Mouse (Mus musculus) heart, postnatal 0 days (tissue): Measurements from ENCODE around the gene Zfp758. TPM values are rescaled to one million over a fixed set of nuclear protein-coding genes. Genes with fewer than 3 reads are reported as not detected.
"Not testable (repeated sequence)": the region's sequence is repeated elsewhere in the genome, so short reads cannot be mapped to it uniquely, and the experiment has no call there.

Source experiments
- ATAC-seq: fragments of 200-750 bp; cut with Nextera tagmentation; 2 replicates; pipeline ENCODE4 v1.8.0; 2017; ENCODE audit warnings: low read depth, moderate number of reproducible peaks, moderate library complexity; ENCODE audit not compliant: insufficient read depth
- DNase-seq: peaks from one replicate; pipeline ENCODE4 v3.0.0-alpha.2; 2016; ENCODE audit warnings: low spot score
- H3K27ac ChIP-seq: fragments of 300-500 bp; sonication (generic); 2 replicates; pipeline ENCODE4 v1.5.1; 2014; ENCODE audit warnings: low read depth, mild to moderate bottlenecking
- H3K27me3 ChIP-seq: fragments of 300-500 bp; sonication (generic); 2 replicates; pipeline ENCODE4 v1.6.1; 2014; ENCODE audit warnings: low read length, mixed read lengths; ENCODE audit not compliant: control insufficient read depth, insufficient read depth
- H3K36me3 ChIP-seq: fragments of 300-500 bp; sonication (generic); replicated peaks from 2 replicates; pipeline ENCODE4 v1.6.1; 2014; ENCODE audit warnings: low read length, mixed read lengths; ENCODE audit not compliant: control insufficient read depth, insufficient read depth
- H3K4me1 ChIP-seq: fragments of 300-500 bp; sonication (generic); 2 replicates; pipeline ENCODE4 v1.6.1; 2014; ENCODE audit warnings: antibody characterized with exemption; ENCODE audit not compliant: control insufficient read depth, insufficient read depth
- H3K4me2 ChIP-seq: fragments of 300-500 bp; sonication (generic); 2 replicates; pipeline ENCODE4 v1.6.1; 2014; ENCODE audit warnings: low read depth, mild to moderate bottlenecking, low read length, moderate library complexity
- H3K4me3 ChIP-seq: fragments of 300-500 bp; sonication (generic); 2 replicates; pipeline ENCODE4 v1.5.1; 2014; ENCODE audit warnings: low read depth, low read length
- H3K9ac ChIP-seq: fragments of 300-500 bp; sonication (generic); replicated peaks from 2 replicates; pipeline ENCODE4 v1.6.1; 2014; ENCODE audit warnings: low read depth, low read length, mixed read lengths
- H3K9me3 ChIP-seq: fragments of 300-500 bp; sonication (generic); replicated peaks from 2 replicates; pipeline ENCODE4 v1.6.1; 2016; ENCODE audit warnings: low read length; ENCODE audit not compliant: control insufficient read depth
- CTCF ChIP-seq: IDR thresholded peaks from 2 replicates; pipeline ENCODE4 v1.5.1; 2016; ENCODE audit warnings: antibody characterized with exemption, control low read depth, low read depth
- EP300 ChIP-seq: IDR thresholded peaks from 2 replicates; pipeline ENCODE4 v1.6.1; 2016; ENCODE audit warnings: antibody characterized with exemption, low read depth
- WGBS: fragments of 180-500 bp; shearing (Covaris S2); extraction: QIAGEN DNeasy Blood & Tissue Kit; methylation state at CpG from one replicate; pipeline ENCODE4 v1.1.7; 2014; 5-methylcytosine and 5-hydroxymethylcytosine counted together
- polyA plus RNA-seq: library from polyadenylated mRNA; unstranded; fragments of >200 nt; fragmentation: Nextera tagmentation; extraction: Ambion mirVana; gene quantifications from 2 replicates; pipeline ENCODE4 v1.2.1, GENCODE M21; 2015
- total RNA-seq: library from RNA; depleted of rRNA; stranded (reverse); fragments of >200 nt; gene quantifications from 2 replicates; pipeline ENCODE4 v1.2.3, GENCODE M21; 2014; ENCODE audit warnings: low replicate concordance; rRNA removed

The Zfp758 gene
- total RNA-seq (2.2 and 2.8 TPM in 2 replicates), polyA plus RNA-seq (6.4 and 6.8 TPM in 2 replicates)

DNA sequence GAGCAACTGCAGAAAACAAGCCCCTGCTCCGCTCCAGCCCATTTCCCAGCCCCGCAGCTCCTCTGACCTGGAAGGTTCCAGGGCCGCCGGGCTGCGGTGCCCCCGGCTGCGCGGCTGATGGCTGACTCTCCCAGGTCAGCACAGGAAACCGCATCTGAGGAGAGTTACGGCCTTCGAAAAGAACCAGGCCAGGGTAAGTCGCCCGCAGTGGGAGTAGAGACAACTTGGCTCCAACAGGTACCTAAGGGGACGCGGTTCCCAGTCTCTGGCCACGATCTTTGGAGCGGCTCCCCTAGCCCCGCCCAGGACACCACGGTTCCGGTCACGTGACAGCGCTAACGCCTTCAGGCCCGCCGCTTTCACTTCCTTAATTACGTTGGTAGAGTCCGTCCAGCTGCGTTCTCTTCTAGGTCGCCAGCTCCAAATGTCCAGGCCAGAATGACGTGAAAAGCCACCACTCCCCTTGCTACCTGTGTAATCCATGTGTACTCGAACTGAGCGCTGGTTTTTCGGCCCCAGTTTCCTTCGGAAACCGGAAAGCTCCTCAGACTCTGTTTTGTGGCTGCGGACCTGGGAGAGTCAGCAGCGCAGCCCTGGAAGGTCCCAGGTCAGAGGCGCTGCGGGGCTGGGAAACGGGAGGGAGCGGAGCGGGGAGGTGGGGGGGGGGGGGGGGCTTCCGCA lies at the start of gene Zfp758, which contains the start of gene Zfp944:
Gene Zfp758 (plus strand): TSS at position 353 of the 681 bp plus-strand sequence.
Gene Zfp944 (minus strand): TSS at position 300 of the 681 bp plus-strand sequence.
- Histone ChIP-seq H3K4me2 (peak within 1 kb of the TSS; percentile 65), H3K27ac (peak within 1 kb of the TSS; percentile 91), H3K4me3 (peak within 1 kb of the TSS; percentile 69), H3K9ac (peak within 1 kb of the TSS; percentile 64)
- not testable (repeated sequence) for H3K4me1 ChIP-seq, H3K9me3 ChIP-seq, H3K27me3 ChIP-seq, H3K36me3 ChIP-seq
- DNase-seq (peak; percentile 20), ATAC-seq (peak; percentile 98)
- under 1% methylated on average over 27 of the region's 43 CpGs for WGBS

DNA sequence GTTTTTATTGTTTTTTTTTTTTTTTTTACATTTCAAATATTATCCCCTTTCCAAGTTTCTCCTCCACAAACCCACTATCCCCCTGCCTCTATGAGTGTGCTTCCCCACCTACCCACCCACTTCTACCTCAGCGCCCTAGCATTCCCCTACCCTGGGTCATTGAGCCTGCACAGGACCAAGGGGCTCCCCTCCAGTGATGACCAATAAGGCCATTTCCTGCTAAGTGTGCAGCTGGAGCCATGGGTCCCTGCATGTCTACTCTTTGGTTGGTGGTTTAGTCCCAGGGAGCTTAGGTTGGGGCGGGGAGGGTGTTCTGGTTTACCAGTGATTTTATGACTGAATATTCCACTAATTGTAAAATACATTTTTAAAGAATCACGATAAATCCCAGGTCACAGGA lies 47.0 kb upstream of the Zfp758 start:
- WGBS: 0% methylated on average over 3 of the region's 3 CpGs

DNA sequence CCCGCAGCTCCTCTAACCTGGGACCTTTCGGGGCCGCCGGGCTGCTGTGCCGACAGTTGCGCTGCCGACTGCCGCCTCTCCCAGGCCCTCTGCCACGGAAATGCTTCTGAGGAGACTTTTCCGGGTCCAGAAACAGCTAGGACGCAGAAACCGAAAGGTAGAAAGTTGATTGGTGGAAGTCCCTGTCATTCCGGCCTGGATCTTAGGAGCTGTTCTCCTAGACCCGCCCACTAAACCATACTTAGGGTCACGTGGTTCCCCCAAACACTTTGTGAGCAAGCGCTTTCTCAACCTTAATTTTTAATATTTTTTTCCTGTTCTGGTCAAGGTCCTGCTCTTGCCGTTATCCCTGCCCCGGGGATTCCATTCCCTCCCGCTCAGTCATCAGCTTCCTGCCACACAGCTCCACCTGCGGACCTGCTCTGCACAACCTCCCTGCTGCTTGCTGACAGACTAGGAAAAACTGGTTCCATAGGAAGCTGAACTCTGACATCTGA lies 46.5 kb upstream of the Zfp758 start, which contains the start of gene CT030661.1:
Gene CT030661.1 (minus strand): TSS at position 108 of the 497 bp plus-strand sequence.
- not testable (repeated sequence) for H3K36me3 ChIP-seq, H3K4me1 ChIP-seq, H3K27me3 ChIP-seq, H3K9me3 ChIP-seq
- WGBS: under 1% methylated on average over 20 of the region's 20 CpGs
- peak within 1 kb of the TSS; percentile 56 for H3K4me2 ChIP-seq
- DNase-seq (peak; percentile 95), ATAC-seq (peak; percentile 100)
- 0 out of 2 replicates have a peak, but pooled peaks have one; percentile 4 for TF ChIP-seq CTCF
- H3K27ac ChIP-seq: peak within 1 kb of the TSS; percentile 88
- peak within 1 kb of the TSS; percentile 81 for H3K4me3 ChIP-seq
- peak within 1 kb of the TSS; percentile 72 for H3K9ac ChIP-seq

More for the DNA sequence above, 47.0 kb upstream of the Zfp758 start:
- ATAC-seq: peak; percentile 65
- not testable (repeated sequence) for H3K27me3 ChIP-seq, H3K4me1 ChIP-seq, H3K36me3 ChIP-seq, H3K9me3 ChIP-seq, DNase-seq
- peak overlapping the region; percentile 72 for H3K9ac ChIP-seq
- H3K27ac ChIP-seq: peak overlapping the region; percentile 88
- H3K4me2 ChIP-seq: peak overlapping the region; percentile 56
- peak overlapping the region; percentile 81 for H3K4me3 ChIP-seq

DNA sequence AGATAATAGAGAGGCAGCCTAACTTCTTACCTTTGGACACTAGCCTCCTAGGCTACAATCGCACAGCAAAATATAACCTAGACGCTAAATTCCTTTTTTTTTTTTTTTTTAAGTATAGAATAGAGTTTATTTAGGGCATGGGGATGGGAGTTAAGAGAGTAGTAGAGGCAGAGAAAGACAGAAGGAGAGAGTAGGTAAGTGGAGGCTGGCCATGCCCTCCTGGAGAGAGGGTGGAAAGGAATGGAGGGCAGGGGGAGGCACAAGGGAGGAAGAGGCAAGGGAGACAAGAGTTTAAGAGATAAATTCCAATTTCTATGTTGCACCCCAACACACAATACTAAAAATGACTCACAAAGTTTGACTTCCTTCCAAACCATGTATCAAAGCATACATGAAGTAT lies 46.0 kb upstream of the Zfp758 start:
- Histone ChIP-seq H3K27ac (peak overlapping the region; percentile 88; the same call in 1 of the 2 replicates), H3K9ac (peak overlapping the region; percentile 72; the same call in 1 of the 2 replicates), H3K4me3 (peak overlapping the region; percentile 81), H3K4me2 (peak overlapping the region; percentile 56)
- WGBS: 16% methylated on average over 2 of the region's 2 CpGs
- not testable (repeated sequence) for ATAC-seq, H3K4me1 ChIP-seq, H3K9me3 ChIP-seq, H3K27me3 ChIP-seq, DNase-seq, H3K36me3 ChIP-seq

GRCm38 (mm10) chr17:22352794-22353193 lies 8.5 kb upstream of the Zfp758 start:
- Histone ChIP-seq H3K9ac (no peak overlapping the region), H3K36me3 (peaks cover 6% of the 10 kb centered on the region; the same call in 1 of the 2 replicates), H3K4me3 (no peak overlapping the region), H3K4me2 (no peak overlapping the region), H3K4me1 (no peaks in the 10 kb centered on the region), H3K27me3 (no peaks in the 10 kb centered on the region), H3K27ac (no peak overlapping the region), H3K9me3 (no peaks in the 10 kb centered on the region)
- DNase-seq: peak; percentile 53
- TF ChIP-seq EP300: no peak
- TF ChIP-seq CTCF: peak; percentile 83
- ATAC-seq: no peak; the same call in 1 of the 2 replicates
